ENCODE assay signal across 9 mouse cellular contexts in genomic region chr15:84965575-84966360, GRCm38 (mm10). TPM values are rescaled to one million over a fixed set of nuclear protein-coding genes. Genes with fewer than 3 reads are reported as not detected.
DNase-seq lines count a peak whose midpoint lies in the region; ATAC-seq and TF ChIP-seq lines count a peak whose summit lies in the region.
"Had no signal": no experiment of that assay in that cellular context is flagged by ENCODE, and none has a peak within 500 bp of the region (broad histone marks: within the 10 kb centered on the region; RNA-seq: fewer than 3 reads in every experiment).

No protein-coding gene starts in this region.

- H3K9ac ChIP-seq in forebrain, embryonic 13.5 days, result 0 out of 2 replicates have a peak overlapping the region, but pooled peaks have one; percentile 26
- H3K9ac ChIP-seq: hindbrain, embryonic 15.5 days had no signal

- TF ChIP-seq CTCF in gastrocnemius, adult 2 months (IDR thresholded peaks at IDR 0.05), result no peak
- TF ChIP-seq CTCF in thymus, adult 2 months (IDR thresholded peaks at IDR 0.05; ENCODE audit: borderline replicate concordance, control insufficient read depth, extremely low read depth, insufficient read depth, low read length, poor library complexity), result no peak
- TF ChIP-seq CTCF in left cerebral cortex, adult 2 months (IDR thresholded peaks at IDR 0.05), result no peak

- 59% methylated on average over 7 of the region's 7 CpGs for WGBS in thymus, adult 2 months
- 66% methylated on average over 7 of the region's 7 CpGs for WGBS in forebrain, embryonic 13.5 days

- no peak overlapping the region for H3K4me2 ChIP-seq in forebrain, embryonic 13.5 days
- H3K4me2 ChIP-seq: hindbrain, embryonic 15.5 days had no signal

- H3K4me3 ChIP-seq in gastrocnemius, adult 2 months, result no peak overlapping the region
- H3K4me3 ChIP-seq in thymus, adult 2 months (ENCODE audit: control insufficient read depth, insufficient read depth, low read length), result no peak overlapping the region
- no peak overlapping the region for H3K4me3 ChIP-seq in forebrain, embryonic 13.5 days
- no peak overlapping the region for H3K4me3 ChIP-seq in left cerebral cortex, adult 2 months
- H3K4me3 ChIP-seq: hindbrain, embryonic 15.5 days had no signal

- DNase-seq in gastrocnemius, adult 2 months, result peak; percentile 70
- DNase-seq in gastrocnemius, postnatal 36 days, result no peak
- DNase-seq in thymus, adult 2 months, result peak; percentile 65
- DNase-seq in thymus, adult 18-20 months, result no peak
- DNase-seq in lung, postnatal 36 days, result peak; percentile 42
- no peak for DNase-seq in left cerebral cortex, adult 2 months (ENCODE audit: extremely low spot score in 1 of 2, low spot score in 2 of 2)
- no peak for DNase-seq in MN1 (ENCODE audit: low spot score)

- no peak for TF ChIP-seq POLR2A in thymus, adult 2 months (IDR thresholded peaks at IDR 0.05; ENCODE audit: control insufficient read depth, extremely low read depth, insufficient read depth, low read length, poor library complexity)

- H3K27ac ChIP-seq in gastrocnemius, adult 2 months, result no peak overlapping the region
- no peak overlapping the region for H3K27ac ChIP-seq in thymus, adult 2 months (ENCODE audit: control insufficient read depth, insufficient read depth, low read length)
- H3K27ac ChIP-seq in forebrain, embryonic 13.5 days, result peak overlapping the region; percentile 42; the same call in 1 of the 2 replicates
- H3K27ac ChIP-seq in left cerebral cortex, adult 2 months, result no peak overlapping the region
- H3K27ac ChIP-seq: hindbrain, embryonic 15.5 days had no signal

- intact Hi-C loops in gastrocnemius, adult 2 months (cut with DNase I), result no loop called here
- intact Hi-C loops in gastrocnemius, postnatal 36 days (cut with DNase I), result no loop called here
- intact Hi-C loops in left cerebral cortex, adult 2 months (cut with DNase I), result no loop called here

- H3K9me3 ChIP-seq in forebrain, embryonic 13.5 days (replicated peaks), result no peaks in the 10 kb centered on the region
- H3K9me3 ChIP-seq: hindbrain, embryonic 15.5 days had no signal

- H3K27me3 ChIP-seq in thymus, adult 2 months (ENCODE audit: control insufficient read depth, insufficient read depth, low read length), result no peaks in the 10 kb centered on the region
- no peaks in the 10 kb centered on the region for H3K27me3 ChIP-seq in forebrain, embryonic 13.5 days
- H3K27me3 ChIP-seq: hindbrain, embryonic 15.5 days had no signal

- no peak for ATAC-seq in forebrain, embryonic 13.5 days

- no peaks in the 10 kb centered on the region for H3K36me3 ChIP-seq in thymus, adult 2 months (ENCODE audit: control insufficient read depth, insufficient read depth, low read length)
- H3K36me3 ChIP-seq in forebrain, embryonic 13.5 days (ENCODE audit: poor library complexity, severe bottlenecking), result 0 out of 2 replicates have a peak, but pooled peaks cover 7% of the 10 kb centered on the region

- peaks cover 6% of the 10 kb centered on the region for H3K4me1 ChIP-seq in thymus, adult 2 months (replicated peaks; ENCODE audit: control insufficient read depth, insufficient read depth, low read length)
- peaks cover 23% of the 10 kb centered on the region for H3K4me1 ChIP-seq in forebrain, embryonic 13.5 days

RNA-seq across cellular contexts. Expression of gene 5031439G07Rik, which starts 22.6 kb away (rescaled TPM):
- total RNA-seq in gastrocnemius, adult 2 months (2021), result 100 to 1,000 TPM in 1 of 2 experiments, 10 to 100 TPM in 1; 67.5 to 103 TPM
- total RNA-seq in gastrocnemius, postnatal 36 days (2021), result 10 to 100 TPM; 78.0 to 86.5 TPM
- 15.9 and 19.6 TPM in 2 replicates for polyA plus RNA-seq in thymus, adult 2 months (2012; rRNA removed)
- 14.1 and 14.7 TPM in 2 replicates for polyA plus RNA-seq in forebrain, embryonic 13.5 days (2015; fragmentation: Nextera tagmentation; extraction: Ambion mirVana)
- total RNA-seq in left cerebral cortex, adult 2 months (2021), result 10 to 100 TPM; 72.8 to 94.8 TPM

RNA-seq across cellular contexts. Expression of gene Nup50, which starts 42.6 kb away (rescaled TPM):
- total RNA-seq in gastrocnemius, adult 2 months (2021), result 10 to 100 TPM; 12.9 to 13.4 TPM
- 10 to 100 TPM; 12.4 to 14.8 TPM for total RNA-seq in gastrocnemius, postnatal 36 days (2021)
- 17.7 and 20.0 TPM in 2 replicates for polyA plus RNA-seq in thymus, adult 2 months (2012; rRNA removed)
- 41.9 and 44.7 TPM in 2 replicates for polyA plus RNA-seq in forebrain, embryonic 13.5 days (2015; fragmentation: Nextera tagmentation; extraction: Ambion mirVana)
- 10 to 100 TPM; 32.0 to 33.2 TPM for total RNA-seq in left cerebral cortex, adult 2 months (2021)

RNA-seq across cellular contexts. Expression of gene Gm29666, which starts 45.9 kb away (rescaled TPM):
- under 1 TPM; 0.20 to 0.28 TPM for total RNA-seq in gastrocnemius, adult 2 months (2021)
- total RNA-seq in gastrocnemius, postnatal 36 days (2021), result under 1 TPM; 0.22 to 0.33 TPM
- polyA plus RNA-seq in thymus, adult 2 months (2012; rRNA removed), result 1.0 and 1.3 TPM in 2 replicates
- 1.1 TPM in 2 replicates for polyA plus RNA-seq in forebrain, embryonic 13.5 days (2015; fragmentation: Nextera tagmentation; extraction: Ambion mirVana)
- total RNA-seq in left cerebral cortex, adult 2 months (2021), result 1 to 10 TPM; 1.1 to 1.3 TPM

RNA-seq across cellular contexts. Expression of gene Upk3a, which starts 51.2 kb away (rescaled TPM):
- total RNA-seq in gastrocnemius, adult 2 months (2021), result not detected
- total RNA-seq in gastrocnemius, postnatal 36 days (2021), result not detected
- polyA plus RNA-seq in thymus, adult 2 months (2012; rRNA removed), result 2.8 and 4.7 TPM in 2 replicates
- 0.15 and 0.59 TPM in 2 replicates for polyA plus RNA-seq in forebrain, embryonic 13.5 days (2015; fragmentation: Nextera tagmentation; extraction: Ambion mirVana)
- total RNA-seq in left cerebral cortex, adult 2 months (2021), result not detected

Comparison
In these comparisons a context has a peak if more than half of its experiments do, and no peak if none do; other contexts are left out.
1. DNase-seq: peak in gastrocnemius, adult 2 months (single experiment), thymus, adult 2 months (single experiment) and lung, postnatal 36 days (single experiment); none in gastrocnemius, postnatal 36 days (0 of 2), thymus, adult 18-20 months (0 of 2), left cerebral cortex, adult 2 months (0 of 2) and MN1 (single experiment).